ENCODE assay signal across 8 mouse cellular contexts in genomic region chr17:87283055-87283754, GRCm38 (mm10). TPM values are rescaled to one million over a fixed set of nuclear protein-coding genes. Genes with fewer than 3 reads are reported as not detected.
A peak's percentile ranks its signal among the peaks of the same experiment; 100 is the strongest.
DNase-seq lines count a peak whose midpoint lies in the region; ATAC-seq and TF ChIP-seq lines count a peak whose summit lies in the region.

No protein-coding gene starts in this region.

- TF ChIP-seq POLR2A in bone marrow, adult 2 months (IDR thresholded peaks at IDR 0.05; ENCODE audit: borderline replicate concordance, control insufficient read depth, low read depth, low read length), result peak; percentile 50; the same call in 1 of the 2 replicates

- peak overlapping the region; percentile 83 for H3K4me3 ChIP-seq in bone marrow, adult 2 months (replicated peaks; ENCODE audit: control insufficient read depth, low read depth, low read length)
- peak overlapping the region; percentile 70 for H3K4me3 ChIP-seq in hindbrain, embryonic 16.5 days (ENCODE audit: low read length)
- peak overlapping the region; percentile 52 for H3K4me3 ChIP-seq in midbrain, embryonic 15.5 days

- H3K36me3 ChIP-seq in hindbrain, embryonic 16.5 days (ENCODE audit: control insufficient read depth, insufficient read depth, low read length), result no peaks in the 10 kb centered on the region
- H3K36me3 ChIP-seq in midbrain, embryonic 15.5 days (replicated peaks), result no peaks in the 10 kb centered on the region

- H3K9ac ChIP-seq in hindbrain, embryonic 16.5 days (ENCODE audit: low read depth, low read length), result peak overlapping the region; percentile 85
- peak overlapping the region; percentile 64 for H3K9ac ChIP-seq in midbrain, embryonic 15.5 days

- no peaks in the 10 kb centered on the region for H3K9me3 ChIP-seq in hindbrain, embryonic 16.5 days (ENCODE audit: control insufficient read depth, low read length)
- H3K9me3 ChIP-seq in midbrain, embryonic 15.5 days, result no peaks in the 10 kb centered on the region

- peak overlapping the region; percentile 98 for H3K27ac ChIP-seq in bone marrow, adult 2 months (ENCODE audit: control insufficient read depth, insufficient read depth, low read depth, low read length, poor library complexity)
- H3K27ac ChIP-seq in hindbrain, embryonic 16.5 days (ENCODE audit: low read depth, low read length), result peak overlapping the region; percentile 75
- H3K27ac ChIP-seq in midbrain, embryonic 15.5 days, result peak overlapping the region; percentile 77

- peak; percentile 37; the same call in 1 of the 2 replicates for ATAC-seq in erythroid progenitor cell, adult 5-6 weeks (replicated peaks; ENCODE audit: low FRiP score, poor library complexity, severe bottlenecking)
- ATAC-seq in hindbrain, embryonic 16.5 days, result peak; percentile 68
- ATAC-seq in midbrain, embryonic 15.5 days (replicated peaks), result peak; percentile 72

- H3K4me1 ChIP-seq in bone marrow, adult 2 months (ENCODE audit: control insufficient read depth, insufficient read depth, low read length), result peaks cover 3% of the 10 kb centered on the region; the same call in 1 of the 2 replicates
- peaks cover 19% of the 10 kb centered on the region for H3K4me1 ChIP-seq in hindbrain, embryonic 16.5 days (ENCODE audit: control insufficient read depth, insufficient read depth, low read depth, low read length)
- peaks cover 29% of the 10 kb centered on the region for H3K4me1 ChIP-seq in midbrain, embryonic 15.5 days

- peaks cover 8% of the 10 kb centered on the region for H3K27me3 ChIP-seq in hindbrain, embryonic 16.5 days (replicated peaks; ENCODE audit: control insufficient read depth, insufficient read depth, low read length)
- H3K27me3 ChIP-seq in midbrain, embryonic 15.5 days (replicated peaks), result peaks cover 31% of the 10 kb centered on the region

- peak; percentile 41 for DNase-seq in layer of hippocampus, adult 9-11 months
- DNase-seq in layer of hippocampus, adult 11-12 months (ENCODE audit: low spot score), result no peak
- DNase-seq in liver, result peak; percentile 63
- peak; percentile 77 for DNase-seq in testis, postnatal 14 days (ENCODE audit: low spot score)

- H3K4me2 ChIP-seq in hindbrain, embryonic 16.5 days (ENCODE audit: low read length), result peak overlapping the region; percentile 85
- peak overlapping the region; percentile 76 for H3K4me2 ChIP-seq in midbrain, embryonic 15.5 days

- no peak for TF ChIP-seq CTCF in bone marrow, adult 2 months (IDR thresholded peaks at IDR 0.05; ENCODE audit: control insufficient read depth, insufficient read depth, low read length)

- under 1% methylated on average over 56 of the region's 56 CpGs for WGBS in bone marrow, adult 2 months
- WGBS in hindbrain, embryonic 16.5 days, result under 1% methylated on average over 50 of the region's 56 CpGs
- WGBS in midbrain, embryonic 15.5 days, result under 1% methylated on average over 56 of the region's 56 CpGs

RNA-seq across cellular contexts. Expression of gene Ttc7, which starts 0.5 kb away (rescaled TPM):
- 37.3 and 77.9 TPM in 2 replicates for polyA plus RNA-seq in bone marrow, adult 2 months (2011; ENCODE audit: insufficient read depth, insufficient read length, low replicate concordance, missing spikeins)
- 27.0 and 35.2 TPM in 2 replicates for total RNA-seq in erythroid progenitor cell, adult 5-6 weeks (2015; ENCODE audit: low replicate concordance)
- 23.4 and 30.7 TPM in 2 replicates for total RNA-seq in erythroid progenitor cell, adult 5-6 weeks (2017; ENCODE audit: low replicate concordance)
- 6.1 and 6.6 TPM in 2 replicates for polyA plus RNA-seq in hindbrain, embryonic 16.5 days (2015; fragmentation: Nextera tagmentation; extraction: Ambion mirVana)
- polyA plus RNA-seq in midbrain, embryonic 15.5 days (2015; fragmentation: Nextera tagmentation; extraction: Ambion mirVana), result 4.9 TPM in 2 replicates

RNA-seq across cellular contexts. Expression of gene Mcfd2, which starts 17.5 kb away (rescaled TPM):
- polyA plus RNA-seq in bone marrow, adult 2 months (2011; ENCODE audit: insufficient read depth, insufficient read length, low replicate concordance, missing spikeins), result 10.4 and 15.7 TPM in 2 replicates
- 3.8 and 7.2 TPM in 2 replicates for total RNA-seq in erythroid progenitor cell, adult 5-6 weeks (2015; ENCODE audit: low replicate concordance)
- total RNA-seq in erythroid progenitor cell, adult 5-6 weeks (2017; ENCODE audit: low replicate concordance), result 9.5 and 16.9 TPM in 2 replicates
- 48.1 and 49.0 TPM in 2 replicates for polyA plus RNA-seq in hindbrain, embryonic 16.5 days (2015; fragmentation: Nextera tagmentation; extraction: Ambion mirVana)
- 48.4 and 52.2 TPM in 2 replicates for polyA plus RNA-seq in midbrain, embryonic 15.5 days (2015; fragmentation: Nextera tagmentation; extraction: Ambion mirVana)
